Mouse (Mus musculus) layer of hippocampus, postnatal 14 days (tissue): ENCODE data around the gene Dok1. TPM values are rescaled to one million over a fixed set of nuclear protein-coding genes. Genes with fewer than 3 reads are reported as not detected.

ENCODE experiments used
- DNase-seq, 2 experiments: peaks; one replicate each; pipeline ENCODE4 v3.0.0; 2021 to 2022; ENCODE audit warnings: low spot score in 2 of 2, mixed read lengths in 1 of 2
- long read RNA-seq, 2 experiments: library from polyadenylated mRNA; stranded (forward); transcript quantifications; one replicate each; pipeline ENCODE4 v2.0.0; 2021
- total RNA-seq, 2 experiments: library from RNA; stranded (reverse); gene quantifications; 2 replicates each; pipeline ENCODE4 v1.2.3; 2021

The Dok1 gene
- total RNA-seq = 1 to 10 TPM; 3.1 to 3.3 TPM
- long read RNA-seq, experiment 1, partial matches to known transcripts = 0 of 1 reads
- long read RNA-seq, experiment 1, other reads (novel, unspliced or antisense) = 0 of 1 reads
- long read RNA-seq, experiment 2, partial matches to known transcripts = 0 of 1 reads
- long read RNA-seq, experiment 2, other reads (novel, unspliced or antisense) = 0 of 1 reads

GRCm38 (mm10) chr6:83033249-83034185, at the start of gene Dok1, which contains the start of gene Loxl3:
Gene Dok1 (minus strand): TSS chr6:83033471.
Gene Loxl3 (plus strand): TSS chr6:83034173.
- DNase-seq = peak; percentile 40 to 59

- no peak for DNase-seq
These were observed 46.9 kb upstream of the Dok1 start for GRCm38 (mm10) chr6:83080210-83080609.

GRCm38 (mm10) chr6:83078324-83078858, 45.1 kb upstream of the Dok1 start:
- DNase-seq = peak; percentile 99 to 100

DNA sequence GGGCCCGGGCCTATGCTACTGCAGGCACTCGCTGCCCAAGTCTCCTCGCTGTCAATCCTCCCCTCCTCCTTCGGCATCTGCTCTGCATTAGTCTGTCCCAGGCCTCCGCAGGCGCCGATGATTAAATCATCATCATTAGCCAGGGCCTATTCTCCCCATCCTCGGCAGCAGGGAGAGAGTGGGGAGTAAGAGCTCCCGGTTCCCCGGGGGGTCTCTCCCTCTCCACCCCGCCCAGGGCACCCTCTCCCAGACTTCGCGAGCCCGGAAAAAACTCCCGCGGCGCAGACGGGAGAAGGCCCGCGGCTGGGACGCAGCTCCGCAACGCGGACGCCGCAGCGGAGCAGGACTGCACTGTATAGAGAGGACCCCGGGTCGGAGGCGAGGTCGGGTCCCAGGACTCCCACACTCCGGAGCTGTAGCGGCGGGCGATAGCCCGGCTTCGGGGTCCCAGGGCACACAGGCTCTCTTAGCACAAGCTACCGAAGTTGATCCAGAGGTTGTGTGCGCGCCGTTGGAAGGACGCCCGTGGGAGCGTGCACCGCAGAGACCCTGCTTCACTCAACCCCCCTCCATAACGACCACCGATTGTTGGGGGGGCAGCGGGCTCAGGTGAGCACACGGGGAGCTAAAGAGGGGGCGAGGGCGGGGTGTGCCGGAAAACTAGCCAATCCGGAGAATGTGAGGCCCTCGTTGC, 44.5 kb upstream of the Dok1 start, which contains the start of gene Pcgf1:
TSS of gene Pcgf1 (plus strand) at position 240 of the 694 bp plus-strand sequence.
- DNase-seq = peak in 1 of 2 experiments; percentile 37

GRCm38 (mm10) chr6:83074979-83075378, 41.7 kb upstream of the Dok1 start:
- no peak for DNase-seq

DNA sequence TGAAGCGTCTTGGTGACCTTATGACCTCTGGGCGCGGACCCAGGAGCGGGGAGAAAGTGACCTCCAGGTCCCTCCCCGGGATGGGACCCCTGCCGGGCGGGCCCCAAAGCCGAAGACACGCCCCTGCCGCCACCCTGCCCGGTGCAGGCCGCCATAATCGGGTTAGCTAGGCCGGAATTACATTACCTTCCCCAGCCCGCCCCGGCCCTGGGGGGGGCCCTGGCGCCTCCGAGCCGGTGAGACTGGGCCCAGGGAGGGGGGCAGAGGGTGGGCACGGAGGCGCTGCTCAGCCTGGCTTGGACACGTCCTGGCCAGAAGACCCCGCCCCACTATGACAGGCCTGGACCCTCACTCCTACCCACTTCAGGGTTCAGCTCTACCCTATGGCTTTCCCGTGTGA, 37.9 kb upstream of the Dok1 start:
- DNase-seq = no peak

GRCm38 (mm10) chr6:83070311-83071219, 37.3 kb upstream of the Dok1 start:
- DNase-seq = peak; percentile 23 to 61

DNA sequence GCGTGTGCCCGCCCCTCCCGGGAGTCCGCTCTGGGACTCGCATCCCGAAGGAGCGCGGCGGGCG, 36.8 kb upstream of the Dok1 start, which contains the start of gene Tlx2:
TSS of gene Tlx2 (minus strand) at position 47 of the 64 bp plus-strand sequence.
- no peak for DNase-seq

- no peak for DNase-seq
These were observed 36.4 kb upstream of the Dok1 start for GRCm38 (mm10) chr6:83069488-83070246.

- no peak for DNase-seq
These were observed 35.6 kb upstream of the Dok1 start for GRCm38 (mm10) chr6:83068706-83069487.

DNA sequence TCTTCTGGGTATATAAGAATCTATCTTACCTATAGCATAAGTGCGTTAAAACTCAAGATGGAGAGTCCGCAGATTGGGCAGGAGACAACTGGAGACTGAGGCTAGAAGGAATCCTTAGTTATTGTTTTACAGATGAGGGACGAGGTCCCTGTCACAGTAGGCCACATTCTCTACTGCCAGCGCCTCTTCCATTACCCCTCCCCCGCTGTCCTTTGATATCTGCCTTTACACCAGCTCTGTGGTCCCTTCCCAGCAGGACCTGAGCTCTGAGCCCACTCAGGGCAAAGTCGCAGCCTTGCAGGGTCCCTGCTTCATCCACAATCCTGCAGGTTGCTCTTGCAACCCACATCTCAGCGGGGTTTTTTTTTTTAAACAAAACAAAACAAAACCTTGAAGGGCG, 35.0 kb upstream of the Dok1 start:
- DNase-seq = no peak

DNA sequence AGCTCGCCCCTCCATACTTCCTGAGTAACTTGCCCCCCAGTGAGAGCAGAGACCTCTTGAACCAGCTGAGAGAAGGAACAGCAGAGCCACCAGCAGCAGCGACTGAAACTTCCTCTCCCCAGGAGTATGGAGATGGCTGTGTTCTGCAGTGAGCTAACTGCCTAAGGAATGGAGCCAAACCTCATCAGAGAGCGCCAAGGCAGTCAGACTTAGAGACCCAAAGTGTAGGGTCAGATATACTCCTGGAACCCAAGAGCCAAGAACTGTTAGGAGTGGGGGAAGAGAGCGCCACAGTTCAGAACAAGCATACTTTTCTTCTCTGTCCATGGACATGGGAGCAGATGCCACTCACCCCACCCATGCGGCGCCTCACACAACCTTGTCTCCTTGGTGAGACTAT, 33.2 kb upstream of the Dok1 start:
- no peak for DNase-seq

- DNase-seq = no peak
These were observed 32.7 kb upstream of the Dok1 start for GRCm38 (mm10) chr6:83065995-83066394.

DNA sequence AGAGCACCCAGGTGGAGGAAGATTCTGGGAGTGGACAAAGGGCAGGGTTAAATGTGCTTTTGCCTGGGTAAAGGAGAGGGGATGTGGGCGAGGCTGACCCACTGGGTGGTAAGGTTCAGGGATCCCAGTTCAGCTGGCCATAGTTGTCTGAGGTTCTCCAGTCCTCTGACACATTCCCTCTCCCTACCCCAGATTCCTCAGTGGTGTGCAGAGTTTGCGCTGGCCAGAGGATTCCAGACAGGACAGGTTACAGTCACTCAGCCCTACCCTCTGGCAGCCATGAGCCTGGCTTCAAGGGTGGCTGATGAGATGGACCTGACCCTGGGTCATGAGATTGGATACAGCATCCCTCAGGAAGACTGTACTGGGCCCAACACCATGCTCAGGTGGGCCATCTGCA, 25.5 kb upstream of the Dok1 start:
- no peak for DNase-seq

GRCm38 (mm10) chr6:83057790-83058189, 24.5 kb upstream of the Dok1 start, which contains the start of gene Dqx1:
Gene Dqx1 (plus strand): TSS chr6:83057844.
- no peak for DNase-seq

DNA sequence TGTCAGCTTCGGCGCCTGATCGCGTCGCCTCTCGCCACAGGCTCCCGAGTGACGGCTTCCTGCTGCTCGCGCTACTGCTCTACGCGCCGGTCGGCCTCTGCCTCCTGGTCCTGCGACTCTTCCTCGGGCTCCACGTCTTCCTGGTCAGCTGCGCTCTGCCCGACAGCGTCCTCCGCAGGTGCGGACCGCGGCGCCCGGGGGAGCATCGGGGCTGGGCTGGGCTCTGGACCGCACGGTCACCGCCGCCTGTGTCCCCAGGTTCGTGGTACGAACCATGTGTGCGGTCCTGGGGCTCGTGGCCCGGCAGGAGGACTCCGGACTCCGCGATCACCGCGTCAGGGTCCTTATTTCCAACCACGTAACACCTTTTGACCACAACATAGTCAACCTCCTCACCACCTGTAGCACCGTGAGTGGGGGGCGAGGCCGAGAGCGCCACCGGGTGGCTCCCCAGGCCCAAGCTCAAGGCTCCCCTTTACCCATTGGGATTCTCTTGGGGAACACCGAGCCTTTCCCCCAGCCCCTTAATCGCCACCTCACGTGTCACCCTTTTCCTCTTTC, 21.7 kb upstream of the Dok1 start, which contains the start of gene Htra2:
TSS of gene Htra2 (minus strand) at position 403 of the 561 bp plus-strand sequence.
- DNase-seq = peak in 1 of 2 experiments; percentile 24

DNA sequence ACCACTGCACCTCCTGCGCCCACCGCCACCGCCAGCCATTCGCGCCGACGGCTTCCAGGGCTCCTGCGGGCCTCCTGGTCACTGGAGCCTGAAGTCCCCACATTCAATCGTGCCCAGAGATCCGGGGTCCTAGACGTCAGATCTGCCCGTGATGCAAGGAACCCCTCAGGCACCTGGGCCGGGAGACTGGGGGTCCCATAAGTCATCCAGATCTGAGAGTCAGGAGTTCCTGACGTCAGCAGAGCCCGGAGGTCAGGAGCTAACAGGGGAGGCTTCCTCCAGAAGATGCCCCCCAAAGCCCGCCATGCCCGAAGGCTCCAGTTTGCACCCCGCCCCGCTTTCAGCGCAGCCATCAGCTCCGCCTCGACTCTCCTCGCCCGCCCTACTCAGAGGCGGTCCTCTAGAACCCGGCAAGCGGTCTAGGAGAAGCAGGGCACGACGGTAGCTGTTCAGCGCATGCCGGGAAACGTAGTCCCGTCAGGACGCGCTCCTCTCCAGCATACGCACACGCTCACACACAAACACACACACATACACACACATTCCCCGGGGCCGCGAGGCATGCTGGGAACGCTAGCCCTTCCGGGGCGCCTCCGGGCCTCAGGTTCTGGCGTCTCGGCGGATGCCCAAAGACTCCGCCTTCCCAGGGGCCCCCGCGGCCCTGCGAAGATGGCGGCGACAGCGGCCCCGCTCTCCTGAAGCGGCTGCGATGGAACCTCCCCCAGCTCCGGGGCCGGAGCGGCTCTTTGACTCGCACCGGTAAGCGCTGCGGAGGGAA, 21.0 kb upstream of the Dok1 start, which contains the start of gene Aup1:
TSS of gene Aup1 (plus strand) at position 448 of the 778 bp plus-strand sequence.
- peak; percentile 94 to 98 for DNase-seq
